ENCODE assay signal across 17 mouse cellular contexts in genomic region chr3:55065738-55066665, GRCm38 (mm10). TPM values are rescaled to one million over a fixed set of nuclear protein-coding genes. Genes with fewer than 3 reads are reported as not detected.
DNase-seq lines count a peak whose midpoint lies in the region; ATAC-seq and TF ChIP-seq lines count a peak whose summit lies in the region.
"Had no signal": no experiment of that assay in that cellular context is flagged by ENCODE, and none has a peak within 500 bp of the region (broad histone marks: within the 10 kb centered on the region; RNA-seq: fewer than 3 reads in every experiment).

No protein-coding gene starts in this region.

- 75% methylated on average over 14 of the region's 14 CpGs for WGBS in forebrain, embryonic 10.5 days
- 57% methylated on average over 14 of the region's 14 CpGs for WGBS in forebrain, embryonic 13.5 days
- 62% methylated on average over 14 of the region's 14 CpGs for WGBS in hindbrain, embryonic 12.5 days
- WGBS in midbrain, embryonic 15.5 days = 54% methylated on average over 14 of the region's 14 CpGs
- 39% methylated on average over 14 of the region's 14 CpGs for WGBS in heart, adult 2 months
- 46% methylated on average over 14 of the region's 14 CpGs for WGBS in lung, postnatal 0 days

- peak; percentile 30 to 67; a peak in 3 of 4 replicates for TF ChIP-seq EP300 in MEL (IDR thresholded peaks at IDR 0.05; ENCODE audit: low read depth in 1 of 2, low read length in 2 of 2)
- TF ChIP-seq EP300 in heart, adult 2 months (IDR thresholded peaks at IDR 0.05; ENCODE audit: insufficient read depth, low read depth, low read length) = no peak
- TF ChIP-seq EP300 in lung, postnatal 0 days (IDR thresholded peaks at IDR 0.05) = no peak

- H3K36me3 ChIP-seq in forebrain, embryonic 10.5 days (replicated peaks) = no peaks in the 10 kb centered on the region
- no peaks in the 10 kb centered on the region for H3K36me3 ChIP-seq in forebrain, embryonic 13.5 days (ENCODE audit: poor library complexity, severe bottlenecking)
- no peaks in the 10 kb centered on the region for H3K36me3 ChIP-seq in MEL (ENCODE audit: control insufficient read depth in 1 of 2, insufficient read depth in 2 of 2, low read length in 2 of 2)
- H3K36me3 ChIP-seq in hindbrain, embryonic 12.5 days = no peaks in the 10 kb centered on the region
- H3K36me3 ChIP-seq in midbrain, embryonic 15.5 days (replicated peaks) = no peaks in the 10 kb centered on the region
- H3K36me3 ChIP-seq in heart, adult 2 months (ENCODE audit: control insufficient read depth, insufficient read depth, low read length) = no peaks in the 10 kb centered on the region
- no peaks in the 10 kb centered on the region for H3K36me3 ChIP-seq in lung, postnatal 0 days (ENCODE audit: insufficient read depth, low read length)
- H3K36me3 ChIP-seq: heart, embryonic 13.5 days had no signal

- TF ChIP-seq RAD21 in MEL (IDR thresholded peaks at IDR 0.05; ENCODE audit: low read depth, low read length) = no peak

- DNase-seq in forebrain, embryonic 10.5 days (ENCODE audit: extremely low spot score, low spot score) = no peak
- peak; percentile 10 for DNase-seq in MEL (ENCODE audit: low read depth, low spot score)
- DNase-seq in frontal cortex, postnatal 10 days (ENCODE audit: low spot score in 2 of 2) = no peak
- no peak for DNase-seq in heart, adult 2 months
- DNase-seq in lung, postnatal 0 days (ENCODE audit: low spot score) = no peak
- DNase-seq: adrenal gland, adult 2 months; cerebellum, adult 9-10 months; gastrocnemius, postnatal 14 days; layer of hippocampus, adult 9-11 months; thymus, postnatal 4 days had no signal

- peak overlapping the region; percentile 44; the same call in 1 of the 2 replicates for H3K27ac ChIP-seq in forebrain, embryonic 10.5 days
- no peak overlapping the region for H3K27ac ChIP-seq in forebrain, embryonic 13.5 days
- no peak overlapping the region for H3K27ac ChIP-seq in MEL (ENCODE audit: control insufficient read depth, low read depth, low read length)
- peak overlapping the region; percentile 66 for H3K27ac ChIP-seq in hindbrain, embryonic 12.5 days
- H3K27ac ChIP-seq in midbrain, embryonic 15.5 days = peak overlapping the region; percentile 38; the same call in 1 of the 2 replicates
- H3K27ac ChIP-seq in heart, adult 2 months = no peak overlapping the region
- H3K27ac ChIP-seq in lung, postnatal 0 days (ENCODE audit: low read length) = no peak overlapping the region
- H3K27ac ChIP-seq: heart, embryonic 13.5 days; kidney, postnatal 0 days had no signal

- peaks cover 7% of the 10 kb centered on the region; the same call in 1 of the 2 replicates for H3K27me3 ChIP-seq in forebrain, embryonic 10.5 days (ENCODE audit: poor library complexity, severe bottlenecking)
- no peaks in the 10 kb centered on the region for H3K27me3 ChIP-seq in forebrain, embryonic 13.5 days
- 0 out of 4 replicates have a peak, but pooled peaks cover 0 to 2% of the 10 kb centered on the region in 2 experiments for H3K27me3 ChIP-seq in MEL (ENCODE audit: control insufficient read depth in 1 of 2, insufficient read depth in 2 of 2, low read length in 2 of 2)
- H3K27me3 ChIP-seq in hindbrain, embryonic 12.5 days = no peaks in the 10 kb centered on the region
- no peaks in the 10 kb centered on the region for H3K27me3 ChIP-seq in midbrain, embryonic 15.5 days (replicated peaks)
- H3K27me3 ChIP-seq in heart, adult 2 months (ENCODE audit: control insufficient read depth, insufficient read depth, low read length) = no peaks in the 10 kb centered on the region
- H3K27me3 ChIP-seq in lung, postnatal 0 days (replicated peaks; ENCODE audit: insufficient read depth, low read length) = no peaks in the 10 kb centered on the region

- no peak for ATAC-seq in forebrain, embryonic 13.5 days
- ATAC-seq in hindbrain, embryonic 12.5 days (ENCODE audit: low FRiP score) = peak; percentile 39; the same call in 1 of the 2 replicates
- ATAC-seq in midbrain, embryonic 15.5 days (replicated peaks) = peak; percentile 34; the same call in 1 of the 2 replicates
- ATAC-seq in lung, postnatal 0 days = no peak
- ATAC-seq: inflammation-experienced regulatory T-cells, adult 6 months had no signal

- H3K4me2 ChIP-seq in forebrain, embryonic 13.5 days = no peak overlapping the region
- peak overlapping the region; percentile 21; the same call in 1 of the 2 replicates for H3K4me2 ChIP-seq in hindbrain, embryonic 12.5 days (replicated peaks)
- H3K4me2 ChIP-seq in midbrain, embryonic 15.5 days = no peak overlapping the region
- no peak overlapping the region for H3K4me2 ChIP-seq in lung, postnatal 0 days (replicated peaks; ENCODE audit: low read depth, low read length)
- H3K4me2 ChIP-seq: heart, embryonic 13.5 days; liver, embryonic 11.5 days had no signal

- H3K79me2 ChIP-seq in MEL (ENCODE audit: control insufficient read depth, insufficient read depth, low read length, poor library complexity) = no peaks in the 10 kb centered on the region
- no peaks in the 10 kb centered on the region for H3K79me2 ChIP-seq in heart, adult 2 months (replicated peaks; ENCODE audit: control insufficient read depth, insufficient read depth, low read length)

- H3K4me1 ChIP-seq in forebrain, embryonic 10.5 days = 0 out of 2 replicates have a peak, but pooled peaks cover 12% of the 10 kb centered on the region
- peaks cover 9% of the 10 kb centered on the region; the same call in 1 of the 2 replicates for H3K4me1 ChIP-seq in forebrain, embryonic 13.5 days
- no peaks in the 10 kb centered on the region; a peak in 1 of 4 replicates for H3K4me1 ChIP-seq in MEL (ENCODE audit: control insufficient read depth in 1 of 2, insufficient read depth in 2 of 2, low read length in 2 of 2)
- H3K4me1 ChIP-seq in hindbrain, embryonic 12.5 days = peaks cover 19% of the 10 kb centered on the region
- peaks cover 12% of the 10 kb centered on the region for H3K4me1 ChIP-seq in midbrain, embryonic 15.5 days
- no peaks in the 10 kb centered on the region for H3K4me1 ChIP-seq in heart, adult 2 months (ENCODE audit: control insufficient read depth, insufficient read depth, low read length)
- H3K4me1 ChIP-seq in lung, postnatal 0 days (ENCODE audit: insufficient read depth, low read depth, low read length) = no peaks in the 10 kb centered on the region
- H3K4me1 ChIP-seq: heart, embryonic 13.5 days had no signal

- H3K9ac ChIP-seq in forebrain, embryonic 13.5 days = no peak overlapping the region
- H3K9ac ChIP-seq in MEL (ENCODE audit: control insufficient read depth, low read depth, low read length, poor library complexity, severe bottlenecking) = no peak overlapping the region
- no peak overlapping the region for H3K9ac ChIP-seq in hindbrain, embryonic 12.5 days
- no peak overlapping the region for H3K9ac ChIP-seq in midbrain, embryonic 15.5 days
- H3K9ac ChIP-seq in heart, adult 2 months (ENCODE audit: low read depth, low read length) = no peak overlapping the region
- no peak overlapping the region for H3K9ac ChIP-seq in lung, postnatal 0 days (replicated peaks; ENCODE audit: low read depth)
- H3K9ac ChIP-seq: heart, embryonic 13.5 days had no signal

- H3K9me3 ChIP-seq in forebrain, embryonic 10.5 days = no peaks in the 10 kb centered on the region
- H3K9me3 ChIP-seq in forebrain, embryonic 13.5 days (replicated peaks) = no peaks in the 10 kb centered on the region
- H3K9me3 ChIP-seq in MEL (replicated peaks; ENCODE audit: insufficient read depth, low read length) = no peaks in the 10 kb centered on the region
- H3K9me3 ChIP-seq in hindbrain, embryonic 12.5 days (replicated peaks) = no peaks in the 10 kb centered on the region
- H3K9me3 ChIP-seq in midbrain, embryonic 15.5 days = no peaks in the 10 kb centered on the region
- H3K9me3 ChIP-seq in lung, postnatal 0 days (ENCODE audit: low read length) = no peaks in the 10 kb centered on the region
- H3K9me3 ChIP-seq: heart, embryonic 13.5 days had no signal

- intact Hi-C loops in heart, adult 2 months (cut with DNase I) = loop anchor here (2.0 to 10.0 kb wide), 3 partner anchors 61 to 321 kb away; no protein-coding TSS in a partner anchor

- no peak for TF ChIP-seq POLR2A in MEL (IDR thresholded peaks at IDR 0.05; ENCODE audit: control insufficient read depth in 1 of 2, insufficient read depth in 1 of 2, low read depth in 1 of 2, low read length in 2 of 2, poor library complexity in 1 of 2)
- TF ChIP-seq POLR2A in heart, adult 2 months (IDR thresholded peaks at IDR 0.05; ENCODE audit: insufficient read depth, low read depth, low read length) = no peak

- TF ChIP-seq CTCF in MEL (IDR thresholded peaks at IDR 0.05 in 2 of 3, conservative IDR thresholded peaks at IDR 0.05 in 1 of 3; ENCODE audit: control insufficient read depth in 1 of 3, insufficient read depth in 1 of 3, low read depth in 2 of 3, low read length in 3 of 3, poor library complexity in 1 of 3, severe bottlenecking in 1 of 3) = no peak
- no peak for TF ChIP-seq CTCF in heart, adult 2 months (IDR thresholded peaks at IDR 0.05)
- TF ChIP-seq CTCF in lung, postnatal 0 days (IDR thresholded peaks at IDR 0.05) = no peak

- no peak overlapping the region for H3K4me3 ChIP-seq in forebrain, embryonic 10.5 days
- H3K4me3 ChIP-seq in forebrain, embryonic 13.5 days = no peak overlapping the region
- no peak overlapping the region for H3K4me3 ChIP-seq in MEL (ENCODE audit: control insufficient read depth in 1 of 2, insufficient read depth in 1 of 2, low read depth in 2 of 2, low read length in 2 of 2)
- no peak overlapping the region for H3K4me3 ChIP-seq in hindbrain, embryonic 12.5 days
- no peak overlapping the region for H3K4me3 ChIP-seq in midbrain, embryonic 15.5 days
- no peak overlapping the region for H3K4me3 ChIP-seq in heart, adult 2 months
- no peak overlapping the region for H3K4me3 ChIP-seq in lung, postnatal 0 days (ENCODE audit: low read depth, low read length)
- H3K4me3 ChIP-seq: heart, embryonic 13.5 days had no signal

RNA-seq across cellular contexts. Expression of gene Ccna1, which starts 10.7 kb away (rescaled TPM):
- 2.0 and 3.1 TPM in 2 replicates for polyA plus RNA-seq in forebrain, embryonic 10.5 days (2016; fragmentation: Nextera tagmentation; extraction: Ambion mirVana)
- polyA plus RNA-seq in forebrain, embryonic 13.5 days (2015; fragmentation: Nextera tagmentation; extraction: Ambion mirVana) = 2.7 and 4.9 TPM in 2 replicates
- not detected in 2 replicates for total RNA-seq in MEL (2012; rRNA removed)
- polyA plus RNA-seq in MEL (2012; ENCODE audit: insufficient read depth in 1 of 2, insufficient read length in 2 of 2, low read depth in 1 of 2, low replicate concordance in 2 of 2, missing spikeins in 1 of 2) = not detected
- polyA plus RNA-seq in hindbrain, embryonic 12.5 days (2016; fragmentation: Nextera tagmentation; extraction: Ambion mirVana) = 2.0 and 4.0 TPM in 2 replicates
- 2.5 TPM in 2 replicates for polyA plus RNA-seq in midbrain, embryonic 15.5 days (2015; fragmentation: Nextera tagmentation; extraction: Ambion mirVana)
- total RNA-seq in heart, adult 2 months (2021) = not detected
- 0.08 and 0.20 TPM in 2 replicates for polyA plus RNA-seq in heart, adult 2 months (2012; rRNA removed)
- polyA plus RNA-seq in lung, postnatal 0 days (2015; fragmentation: Nextera tagmentation; extraction: Ambion mirVana) = 10.7 and 11.9 TPM in 2 replicates
- total RNA-seq: gastrocnemius, postnatal 14 days had no signal
- polyA plus RNA-seq: adrenal gland, adult 2 months; inflammation-experienced regulatory T-cells, adult 6 months had no signal

RNA-seq across cellular contexts. Expression of gene Spg20, which starts 45.9 kb away (rescaled TPM):
- 56.6 and 58.5 TPM in 2 replicates for polyA plus RNA-seq in forebrain, embryonic 10.5 days (2016; fragmentation: Nextera tagmentation; extraction: Ambion mirVana)
- 26.6 and 28.2 TPM in 2 replicates for polyA plus RNA-seq in forebrain, embryonic 13.5 days (2015; fragmentation: Nextera tagmentation; extraction: Ambion mirVana)
- total RNA-seq in MEL (2012; rRNA removed) = 17.9 and 18.5 TPM in 2 replicates
- polyA plus RNA-seq in MEL (2012; ENCODE audit: insufficient read depth in 1 of 2, insufficient read length in 2 of 2, low read depth in 1 of 2, low replicate concordance in 2 of 2, missing spikeins in 1 of 2) = 10 to 100 TPM in 1 of 2 experiments, not detected in 1; 23.3 TPM
- polyA plus RNA-seq in hindbrain, embryonic 12.5 days (2016; fragmentation: Nextera tagmentation; extraction: Ambion mirVana) = 47.1 and 52.4 TPM in 2 replicates
- polyA plus RNA-seq in midbrain, embryonic 15.5 days (2015; fragmentation: Nextera tagmentation; extraction: Ambion mirVana) = 15.7 and 15.8 TPM in 2 replicates
- total RNA-seq in heart, adult 2 months (2021) = 10 to 100 TPM; 45.1 to 45.7 TPM
- 11.9 and 19.2 TPM in 2 replicates for polyA plus RNA-seq in heart, adult 2 months (2012; rRNA removed)
- polyA plus RNA-seq in lung, postnatal 0 days (2015; fragmentation: Nextera tagmentation; extraction: Ambion mirVana) = 18.7 and 21.3 TPM in 2 replicates

Comparison
In these comparisons a context has a peak if more than half of its experiments do, and no peak if none do; other contexts are left out.
1. H3K27ac ChIP-seq: peak in forebrain, embryonic 10.5 days (single experiment), hindbrain, embryonic 12.5 days (single experiment) and midbrain, embryonic 15.5 days (single experiment); none in forebrain, embryonic 13.5 days (single experiment), MEL (single experiment), heart, adult 2 months (single experiment) and lung, postnatal 0 days (single experiment).
2. ATAC-seq: peak in hindbrain, embryonic 12.5 days (single experiment) and midbrain, embryonic 15.5 days (single experiment); none in forebrain, embryonic 13.5 days (single experiment) and lung, postnatal 0 days (single experiment).